Mouse (Mus musculus) forebrain, embryonic 13.5 days (tissue): Measurements from ENCODE around the gene Sncb. TPM values are rescaled to one million over a fixed set of nuclear protein-coding genes. Genes with fewer than 3 reads are reported as not detected.
A peak's percentile ranks its signal among the peaks of the same experiment; 100 is the strongest.

ENCODE experiments used
- ATAC-seq: fragments of 200-750 bp; cut with Nextera tagmentation; 2 replicates; pipeline ENCODE4 v1.8.0; 2017
- H3K27ac ChIP-seq: fragments of 300-500 bp; sonication (generic); 2 replicates; pipeline ENCODE4 v1.5.1; 2015; ENCODE audit warnings: inconsistent platforms, mild to moderate bottlenecking, moderate library complexity
- H3K27me3 ChIP-seq: fragments of 300-500 bp; sonication (generic); 2 replicates; pipeline ENCODE4 v1.6.1; 2015; ENCODE audit warnings: mild to moderate bottlenecking, inconsistent platforms
- H3K36me3 ChIP-seq: fragments of 300-500 bp; sonication (generic); 2 replicates; pipeline ENCODE4 v1.6.1; 2015; ENCODE audit warnings: mild to moderate bottlenecking, inconsistent platforms; ENCODE audit not compliant: poor library complexity, severe bottlenecking
- H3K4me1 ChIP-seq: fragments of 300-500 bp; sonication (generic); 2 replicates; pipeline ENCODE4 v1.6.1; 2015; ENCODE audit warnings: inconsistent platforms
- H3K4me2 ChIP-seq: fragments of 300-500 bp; sonication (generic); 2 replicates; pipeline ENCODE4 v1.6.1; 2015; ENCODE audit warnings: inconsistent platforms, mild to moderate bottlenecking, moderate library complexity
- H3K4me3 ChIP-seq: fragments of 300-500 bp; sonication (generic); 2 replicates; pipeline ENCODE4 v1.5.1; 2015; ENCODE audit warnings: mild to moderate bottlenecking, inconsistent platforms
- H3K9ac ChIP-seq: fragments of 300-500 bp; sonication (generic); 2 replicates; pipeline ENCODE4 v1.6.1; 2015; ENCODE audit warnings: mild to moderate bottlenecking, inconsistent platforms
- H3K9me3 ChIP-seq: fragments of 300-500 bp; sonication (generic); replicated peaks from 2 replicates; pipeline ENCODE4 v1.6.1; 2016; ENCODE audit warnings: inconsistent platforms
- WGBS: fragments of 180-500 bp; shearing (Covaris S2); methylation state at CpG from one replicate; pipeline ENCODE4 v1.1.7; 2015; 5-methylcytosine and 5-hydroxymethylcytosine counted together
- polyA plus RNA-seq: library from polyadenylated mRNA; unstranded; fragments of >200 nt; fragmentation: Nextera tagmentation; extraction: Ambion mirVana; gene quantifications from 2 replicates; pipeline ENCODE4 v1.2.1, GENCODE M21; 2015

Gene Sncb
- polyA plus RNA-seq, result 9.1 and 10.6 TPM in 2 replicates

DNA sequence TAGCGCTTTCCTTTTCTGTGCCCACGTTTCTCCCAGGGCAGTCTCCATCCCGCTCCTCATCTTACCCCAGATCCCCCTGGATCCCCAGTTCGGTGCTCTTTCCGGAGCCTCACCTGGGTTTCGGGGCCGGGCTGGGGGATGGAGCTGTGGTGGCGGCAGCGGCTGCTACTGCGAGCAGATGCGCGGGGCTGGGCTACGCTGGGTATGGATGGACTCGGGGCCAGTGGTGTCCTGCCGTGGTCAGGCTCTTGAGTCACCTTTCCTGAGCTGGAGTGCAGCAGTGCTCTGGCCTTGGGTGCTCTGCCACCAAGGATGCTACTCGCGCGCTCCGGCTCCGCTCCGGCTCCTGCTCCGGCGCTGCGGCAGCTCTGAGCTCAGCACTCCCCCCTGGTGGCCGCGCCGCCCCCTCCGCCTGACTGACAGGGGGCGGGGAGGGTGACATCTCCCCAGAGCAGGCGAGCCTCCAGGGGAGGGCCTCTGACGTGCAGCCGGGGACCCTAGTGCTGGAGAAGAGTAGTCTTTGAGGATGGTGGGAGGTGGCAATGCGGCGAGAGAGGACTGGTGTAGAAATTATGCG, at the start of gene Sncb:
Sncb (minus strand) TSS at position 404 of the 577 bp plus-strand sequence.
- Histone ChIP-seq H3K9me3 (no peaks in the 10 kb centered on the region), H3K36me3 (no peaks in the 10 kb centered on the region), H3K4me3 (peak within 1 kb of the TSS; percentile 51), H3K27me3 (peaks cover 66% of the 10 kb centered on the region), H3K9ac (peak within 1 kb of the TSS; percentile 68), H3K27ac (no peak within 1 kb of the TSS), H3K4me2 (peak within 1 kb of the TSS; percentile 88), H3K4me1 (peaks cover 25% of the 10 kb centered on the region)
- WGBS, result 1% methylated on average over 35 of the region's 35 CpGs
- ATAC-seq, result peak; percentile 92

DNA sequence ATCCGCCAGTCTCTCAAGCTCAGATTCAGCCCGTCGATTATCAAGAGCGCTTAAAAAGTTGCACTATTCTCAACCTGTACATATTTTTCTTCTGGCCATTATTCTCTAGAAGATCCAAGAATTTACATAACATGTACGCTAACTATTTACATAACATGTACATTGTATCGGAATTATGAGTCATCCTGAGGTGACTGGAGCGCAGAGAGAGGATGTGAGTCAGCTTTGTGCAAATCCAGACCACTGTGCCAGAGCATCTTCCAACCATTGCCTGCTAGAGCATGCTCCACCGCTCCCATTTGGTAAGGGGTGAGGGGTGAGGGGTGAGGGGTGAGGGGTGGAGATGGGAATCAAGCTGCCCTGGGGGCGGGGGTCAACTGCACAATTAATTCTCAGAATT, 47.0 kb upstream of the Sncb start:
- H3K36me3 ChIP-seq, result no peaks in the 10 kb centered on the region
- no peak overlapping the region for H3K27ac ChIP-seq
- no peak overlapping the region for H3K4me2 ChIP-seq
- 93% methylated on average over 9 of the region's 9 CpGs for WGBS
- no peaks in the 10 kb centered on the region for H3K9me3 ChIP-seq
- no peak for ATAC-seq
- H3K9ac ChIP-seq, result no peak overlapping the region
- no peaks in the 10 kb centered on the region for H3K27me3 ChIP-seq
- H3K4me1 ChIP-seq, result peaks cover 8% of the 10 kb centered on the region
- no peak overlapping the region for H3K4me3 ChIP-seq

DNA sequence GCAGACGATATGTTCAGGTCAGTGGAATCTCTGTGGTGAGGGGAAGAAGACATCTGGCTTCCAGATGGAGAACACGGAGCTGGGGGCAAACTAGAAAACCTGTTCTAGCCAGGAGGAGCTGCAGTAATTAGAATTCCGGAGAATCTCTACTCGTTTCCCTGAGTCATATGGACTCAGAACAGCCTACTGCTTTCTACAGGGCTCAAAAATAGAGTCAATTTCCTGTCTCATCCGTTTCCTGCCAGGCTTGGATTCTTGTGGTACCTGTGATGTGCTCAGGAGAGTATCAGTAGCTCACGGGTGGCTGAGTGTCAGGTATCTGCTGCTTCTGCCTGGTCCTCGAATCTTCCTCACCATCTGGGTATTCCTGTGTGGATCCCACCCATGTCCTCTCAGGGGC, 45.1 kb upstream of the Sncb start:
- Histone ChIP-seq H3K9me3 (no peaks in the 10 kb centered on the region), H3K4me3 (no peak overlapping the region), H3K27me3 (no peaks in the 10 kb centered on the region), H3K9ac (no peak overlapping the region), H3K4me2 (no peak overlapping the region), H3K36me3 (no peaks in the 10 kb centered on the region), H3K27ac (no peak overlapping the region), H3K4me1 (peaks cover 3% of the 10 kb centered on the region)
- no peak for ATAC-seq
- WGBS, result 79% methylated on average over 7 of the region's 7 CpGs

DNA sequence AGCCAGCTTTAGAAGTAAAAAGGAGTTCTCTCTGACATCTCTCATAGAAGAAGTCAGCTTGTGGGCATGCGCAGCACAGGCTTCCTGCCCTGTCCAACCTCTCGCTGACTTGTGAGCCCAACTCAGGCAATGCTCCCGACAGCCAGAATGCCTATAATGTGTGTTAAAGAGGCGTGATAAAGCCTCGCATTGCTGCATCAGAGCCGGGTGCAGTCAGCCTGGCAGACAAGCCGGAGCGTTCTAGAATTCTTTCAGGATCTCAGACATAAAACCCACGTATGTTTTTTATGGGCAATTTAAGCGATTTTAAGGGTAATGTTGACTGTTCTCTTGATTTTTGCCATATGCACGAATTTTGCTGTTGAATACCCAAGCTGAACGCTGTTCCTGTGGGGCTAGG, 41.7 kb upstream of the Sncb start:
- WGBS, result 83% methylated on average over 12 of the region's 12 CpGs
- ATAC-seq, result no peak
- H3K4me2 ChIP-seq, result no peak overlapping the region

DNA sequence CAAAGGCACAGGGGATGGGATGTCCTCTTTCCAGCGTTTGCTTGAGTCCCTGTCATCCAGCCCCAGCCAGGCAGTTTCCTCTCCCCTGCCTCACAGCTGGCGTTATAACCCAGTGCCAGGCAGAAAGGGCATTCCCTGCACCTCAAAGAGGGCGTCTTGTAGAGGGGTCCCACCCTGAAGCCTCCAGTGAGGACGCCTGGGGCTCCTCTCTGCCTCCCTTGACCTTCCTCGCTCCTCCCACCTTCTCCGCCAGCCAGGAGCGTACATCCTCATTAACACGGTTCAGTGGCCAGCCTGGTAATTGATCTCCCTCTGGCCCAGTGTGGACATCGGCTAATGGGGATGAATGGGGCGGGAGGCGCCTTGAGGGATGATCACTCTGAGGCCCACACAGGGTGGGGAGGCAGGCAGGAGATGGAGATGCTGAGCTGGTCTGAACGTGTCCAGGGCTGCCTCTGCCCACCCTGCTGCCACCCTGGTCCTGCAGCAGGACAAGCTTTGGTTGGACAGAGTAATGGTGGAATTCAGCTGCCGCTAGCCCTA, 40.1 kb upstream of the Sncb start:
- Histone ChIP-seq H3K4me1 (peaks cover 6% of the 10 kb centered on the region), H3K9me3 (no peaks in the 10 kb centered on the region), H3K27ac (no peak overlapping the region), H3K27me3 (peaks cover 11% of the 10 kb centered on the region), H3K9ac (no peak overlapping the region), H3K4me3 (no peak overlapping the region), H3K4me2 (no peak overlapping the region), H3K36me3 (no peaks in the 10 kb centered on the region)
- 16% methylated on average over 13 of the region's 13 CpGs for WGBS
- no peak for ATAC-seq

More for the DNA sequence above, 41.7 kb upstream of the Sncb start:
- peaks cover 11% of the 10 kb centered on the region for H3K27me3 ChIP-seq
- H3K4me1 ChIP-seq, result peaks cover 6% of the 10 kb centered on the region
- H3K27ac ChIP-seq, result no peak overlapping the region
- H3K9ac ChIP-seq, result no peak overlapping the region
- no peak overlapping the region for H3K4me3 ChIP-seq
- no peaks in the 10 kb centered on the region for H3K36me3 ChIP-seq
- H3K9me3 ChIP-seq, result no peaks in the 10 kb centered on the region

DNA sequence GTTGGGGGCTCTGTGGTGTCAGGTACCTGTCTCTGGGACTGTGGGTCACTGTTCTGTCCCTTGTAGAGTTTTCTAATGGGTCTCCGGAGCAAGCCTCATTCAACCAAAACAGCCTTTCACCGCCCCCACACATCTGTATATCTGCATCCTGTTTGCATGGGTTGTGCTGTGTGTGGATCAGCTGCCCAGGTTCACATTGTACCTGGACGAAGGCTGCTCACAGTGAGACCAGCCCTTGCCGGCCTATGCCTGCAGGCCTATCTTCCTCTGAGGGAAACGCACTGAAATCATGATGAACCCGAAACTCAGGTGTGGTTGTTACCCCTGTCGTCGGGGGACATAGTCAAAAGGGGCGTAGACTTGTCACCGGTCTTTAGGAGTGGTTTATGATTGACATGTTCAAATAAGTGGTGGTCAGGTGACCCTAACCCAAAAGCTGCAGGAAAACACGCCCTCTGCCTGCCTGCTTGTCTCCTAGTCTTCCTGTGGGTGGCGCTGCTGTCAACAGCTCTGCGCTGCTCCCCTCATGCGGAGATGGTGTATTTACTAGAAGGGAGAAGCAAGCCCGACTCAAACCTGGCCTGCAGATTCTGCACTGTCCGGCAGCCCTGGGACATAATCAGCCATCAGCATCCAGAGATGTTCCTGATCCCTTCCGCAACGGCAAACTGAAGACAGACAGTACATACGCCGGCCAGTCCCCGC, 38.9 kb upstream of the Sncb start:
- H3K4me2 ChIP-seq, result no peak overlapping the region
- no peak overlapping the region for H3K9ac ChIP-seq
- peaks cover 6% of the 10 kb centered on the region for H3K4me1 ChIP-seq
- H3K4me3 ChIP-seq, result no peak overlapping the region
- H3K27me3 ChIP-seq, result peaks cover 11% of the 10 kb centered on the region
- ATAC-seq, result 0 out of 2 replicates have a peak, but pooled peaks have one; percentile 21
- no peak overlapping the region for H3K27ac ChIP-seq
- no peaks in the 10 kb centered on the region for H3K9me3 ChIP-seq
- no peaks in the 10 kb centered on the region for H3K36me3 ChIP-seq
- 36% methylated on average over 21 of the region's 21 CpGs for WGBS

DNA sequence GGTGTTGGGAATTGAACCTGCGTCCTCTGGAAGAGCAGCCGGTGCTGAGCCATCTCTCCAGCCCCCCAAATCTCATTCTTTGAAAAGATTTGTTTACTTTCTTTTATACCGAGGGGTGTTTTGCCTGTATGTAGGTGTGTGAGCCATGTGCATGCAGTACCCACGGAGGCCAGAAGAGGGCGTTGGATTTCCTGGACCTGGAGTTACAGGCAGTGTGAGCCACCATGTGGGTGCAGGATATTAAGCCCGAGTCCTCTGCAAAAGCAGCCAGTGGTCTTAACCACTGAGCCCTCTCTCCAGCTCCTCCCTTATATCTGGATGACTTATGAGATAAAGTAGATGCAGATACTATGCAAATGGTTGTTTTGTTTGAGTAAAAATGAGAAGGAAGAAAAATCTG, 36.6 kb upstream of the Sncb start:
- Histone ChIP-seq H3K36me3 (no peaks in the 10 kb centered on the region), H3K4me2 (no peak overlapping the region), H3K27me3 (peaks cover 19% of the 10 kb centered on the region), H3K27ac (no peak overlapping the region), H3K4me3 (no peak overlapping the region), H3K4me1 (peaks cover 8% of the 10 kb centered on the region), H3K9me3 (no peaks in the 10 kb centered on the region), H3K9ac (no peak overlapping the region)
- WGBS, result 83% methylated on average over 6 of the region's 6 CpGs
- no peak for ATAC-seq

DNA sequence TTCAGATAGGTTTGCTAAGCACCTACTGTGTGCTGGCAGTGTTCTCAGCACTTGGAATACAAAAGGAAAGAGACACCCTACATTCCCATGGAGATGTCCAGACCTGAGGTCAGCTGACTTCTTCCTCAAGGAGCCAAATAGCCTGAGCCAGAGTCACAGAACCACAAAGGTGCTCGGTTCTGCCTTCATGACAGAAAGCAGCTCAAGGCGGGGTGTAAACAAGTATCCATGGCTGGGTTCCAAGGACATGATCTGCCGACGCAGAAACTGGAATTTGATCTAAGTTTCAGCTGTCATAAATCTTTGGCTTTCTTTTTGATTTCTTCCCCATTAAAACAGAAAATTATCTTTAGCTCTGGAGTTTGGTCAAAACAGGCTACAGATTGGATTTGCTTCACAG, 33.8 kb upstream of the Sncb start:
- Histone ChIP-seq H3K9ac (no peak overlapping the region), H3K27ac (no peak overlapping the region), H3K4me2 (no peak overlapping the region), H3K36me3 (no peaks in the 10 kb centered on the region), H3K4me3 (no peak overlapping the region), H3K4me1 (0 out of 2 replicates have a peak, but pooled peaks cover 2% of the 10 kb centered on the region), H3K9me3 (no peaks in the 10 kb centered on the region), H3K27me3 (peaks cover 15% of the 10 kb centered on the region)
- ATAC-seq, result no peak
- 72% methylated on average over 4 of the region's 4 CpGs for WGBS

DNA sequence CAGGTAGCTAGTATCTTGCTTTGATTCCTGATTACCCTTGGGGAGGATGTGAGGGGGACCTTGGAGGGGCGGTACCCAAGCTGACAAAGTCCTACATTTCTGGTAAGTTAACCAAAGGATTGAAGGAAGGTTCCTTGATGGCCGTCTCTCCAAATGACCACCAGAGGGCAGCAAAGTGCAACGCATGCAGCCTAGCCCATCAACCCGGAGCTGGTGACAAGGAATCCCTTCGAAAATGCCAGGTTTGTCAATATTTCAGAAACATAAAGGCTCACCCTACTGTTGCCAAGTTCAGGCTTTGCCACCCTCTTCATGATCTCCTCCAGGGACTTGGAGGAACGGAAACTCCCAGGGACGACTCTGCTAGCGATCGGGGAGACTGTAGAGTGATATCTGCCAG, 33.3 kb upstream of the Sncb start:
- H3K27me3 ChIP-seq, result peaks cover 17% of the 10 kb centered on the region
- 0 out of 2 replicates have a peak, but pooled peaks cover 2% of the 10 kb centered on the region for H3K4me1 ChIP-seq
- H3K9ac ChIP-seq, result no peak overlapping the region
- H3K4me3 ChIP-seq, result no peak overlapping the region
- H3K9me3 ChIP-seq, result no peaks in the 10 kb centered on the region
- ATAC-seq, result peak; percentile 73
- H3K4me2 ChIP-seq, result peak overlapping the region; percentile 26; the same call in 1 of the 2 replicates
- H3K27ac ChIP-seq, result no peak overlapping the region
- 21% methylated on average over 9 of the region's 9 CpGs for WGBS
- H3K36me3 ChIP-seq, result no peaks in the 10 kb centered on the region

DNA sequence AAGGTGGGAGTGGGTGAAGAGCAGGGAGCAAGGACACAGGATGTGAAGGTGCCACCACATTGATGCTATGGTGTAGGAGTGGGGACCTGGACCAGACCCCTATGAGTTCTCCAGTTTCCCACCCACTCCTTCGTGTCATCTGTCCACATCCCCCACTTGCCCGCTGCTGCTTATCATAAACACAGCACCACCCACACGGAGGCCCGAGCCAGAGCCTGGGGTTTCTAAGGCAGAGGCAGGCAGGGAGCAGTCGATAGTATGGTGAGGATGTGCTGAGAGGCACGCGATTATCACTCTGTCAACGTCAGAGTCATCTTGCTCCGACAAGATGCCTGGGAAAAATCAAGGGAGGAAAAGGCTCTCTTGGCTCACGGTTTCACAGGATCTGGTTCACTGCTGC, 32.3 kb upstream of the Sncb start:
- no peak overlapping the region for H3K4me3 ChIP-seq
- H3K36me3 ChIP-seq, result no peaks in the 10 kb centered on the region
- 79% methylated on average over 10 of the region's 10 CpGs for WGBS
- 0 out of 2 replicates have a peak overlapping the region, but pooled peaks have one; percentile 5 for H3K9ac ChIP-seq
- no peak for ATAC-seq
- no peak overlapping the region for H3K4me2 ChIP-seq
- H3K27me3 ChIP-seq, result peaks cover 15% of the 10 kb centered on the region; the same call in 1 of the 2 replicates
- 0 out of 2 replicates have a peak, but pooled peaks cover 2% of the 10 kb centered on the region for H3K4me1 ChIP-seq
- no peak overlapping the region for H3K27ac ChIP-seq
- H3K9me3 ChIP-seq, result no peaks in the 10 kb centered on the region

DNA sequence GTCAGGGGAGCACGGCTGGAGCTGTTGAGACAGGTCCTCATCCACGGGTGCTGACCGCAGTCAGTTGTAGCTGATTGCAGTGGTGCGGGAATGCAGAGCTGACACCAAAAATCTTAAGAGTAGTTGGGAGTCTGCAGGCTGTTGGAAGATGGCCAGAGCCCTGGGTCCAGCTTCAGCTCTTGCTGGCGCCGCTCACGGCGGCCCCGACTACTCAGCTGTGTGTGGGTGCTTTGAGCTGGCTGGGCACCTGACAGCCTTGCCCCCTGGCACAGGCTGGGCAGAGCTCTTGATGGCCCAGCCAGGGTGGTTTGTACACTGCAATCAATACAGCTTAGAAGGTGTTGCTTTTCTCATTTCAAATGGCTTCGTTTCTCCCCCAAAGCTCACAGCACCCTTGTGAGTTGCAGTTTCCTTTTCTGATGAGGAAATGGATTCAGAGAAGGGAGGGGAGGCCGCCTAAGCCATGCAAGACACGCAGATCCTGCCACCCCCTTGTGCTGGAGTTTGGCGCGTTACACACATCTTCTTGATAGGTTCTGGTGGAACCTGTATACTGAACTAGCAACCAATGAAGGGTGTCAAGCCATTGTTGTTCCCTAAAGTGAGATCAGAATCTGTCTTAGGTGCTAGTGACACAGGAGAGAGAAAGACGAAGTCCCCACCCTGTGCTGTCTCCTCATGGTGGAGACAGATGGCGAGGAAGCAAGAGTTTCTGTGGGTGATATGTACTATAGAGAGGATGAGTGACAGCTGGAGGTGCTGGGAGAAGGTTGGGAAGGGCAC, 31.7 kb upstream of the Sncb start:
- no peak overlapping the region for H3K4me3 ChIP-seq
- no peak for ATAC-seq
- H3K4me1 ChIP-seq, result 0 out of 2 replicates have a peak, but pooled peaks cover 2% of the 10 kb centered on the region
- no peak overlapping the region for H3K9ac ChIP-seq
- no peaks in the 10 kb centered on the region for H3K9me3 ChIP-seq
- H3K27me3 ChIP-seq, result peaks cover 15% of the 10 kb centered on the region; the same call in 1 of the 2 replicates
- no peaks in the 10 kb centered on the region for H3K36me3 ChIP-seq
- no peak overlapping the region for H3K27ac ChIP-seq
- 79% methylated on average over 16 of the region's 16 CpGs for WGBS
- no peak overlapping the region for H3K4me2 ChIP-seq

DNA sequence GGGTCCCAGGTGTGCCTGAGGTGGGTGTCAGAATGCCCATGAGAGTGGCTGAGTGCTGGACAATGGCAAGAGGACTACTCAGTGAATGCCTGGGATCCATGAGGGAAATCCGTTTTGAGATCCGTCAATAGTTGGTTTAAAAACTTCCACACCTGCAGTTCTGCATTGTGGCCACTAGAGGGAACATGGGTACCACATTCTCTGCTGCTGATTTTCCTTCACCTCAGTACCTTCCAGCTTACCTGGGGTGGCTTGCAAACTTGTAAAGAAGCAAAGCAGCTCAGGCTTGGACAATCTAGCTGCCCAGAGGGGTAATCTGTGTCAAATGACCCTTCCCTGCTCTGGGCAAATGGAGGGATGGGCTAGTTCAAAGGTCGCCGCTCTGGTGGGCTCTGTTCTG, 31.0 kb upstream of the Sncb start:
- H3K27me3 ChIP-seq, result peaks cover 15% of the 10 kb centered on the region; the same call in 1 of the 2 replicates
- ATAC-seq, result no peak

More for the DNA sequence above, 31.0 kb upstream of the Sncb start:
- no peak overlapping the region for H3K9ac ChIP-seq
- no peak overlapping the region for H3K27ac ChIP-seq
- no peak overlapping the region for H3K4me3 ChIP-seq
- no peaks in the 10 kb centered on the region for H3K36me3 ChIP-seq
- H3K9me3 ChIP-seq, result no peaks in the 10 kb centered on the region
- no peak overlapping the region for H3K4me2 ChIP-seq
- 0 out of 2 replicates have a peak, but pooled peaks cover 2% of the 10 kb centered on the region for H3K4me1 ChIP-seq
- 37% methylated on average over 4 of the region's 4 CpGs for WGBS
